Mouse (Mus musculus) cerebellum, adult 18-20 months (tissue): ENCODE measurements around the gene Atf7ip.
"Not testable (repeated sequence)": the region's sequence is repeated elsewhere in the genome, so short reads cannot be mapped to it uniquely, and the experiment has no call there.

Experiments
- DNase-seq, 2 experiments: peaks; one replicate each; pipeline ENCODE4 v3.0.0; 2021

Atf7ip gene

DNA sequence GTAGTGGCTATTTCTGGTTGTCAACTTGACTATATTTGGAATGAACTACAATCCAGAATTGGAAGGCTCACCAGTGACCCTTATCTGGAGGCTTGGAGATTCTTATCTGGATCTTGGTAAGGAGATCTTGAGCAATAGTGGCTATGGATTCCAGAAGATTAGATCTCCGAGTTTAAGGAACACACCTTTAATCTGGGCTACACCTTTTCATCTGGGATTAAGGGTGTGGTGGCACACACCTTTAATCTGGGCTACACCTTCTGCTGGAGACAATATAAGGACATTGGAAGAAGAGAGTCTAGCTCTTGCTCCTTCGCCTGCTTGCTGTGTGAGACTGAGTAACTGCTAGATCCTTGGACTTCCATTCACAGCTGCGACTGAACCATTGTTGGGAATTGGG lies at the start of gene Atf7ip:
Gene Atf7ip, plus strand, starts transcription at position 301 of the 400 bp plus-strand sequence.
- DNase-seq, result not testable (repeated sequence)

DNA sequence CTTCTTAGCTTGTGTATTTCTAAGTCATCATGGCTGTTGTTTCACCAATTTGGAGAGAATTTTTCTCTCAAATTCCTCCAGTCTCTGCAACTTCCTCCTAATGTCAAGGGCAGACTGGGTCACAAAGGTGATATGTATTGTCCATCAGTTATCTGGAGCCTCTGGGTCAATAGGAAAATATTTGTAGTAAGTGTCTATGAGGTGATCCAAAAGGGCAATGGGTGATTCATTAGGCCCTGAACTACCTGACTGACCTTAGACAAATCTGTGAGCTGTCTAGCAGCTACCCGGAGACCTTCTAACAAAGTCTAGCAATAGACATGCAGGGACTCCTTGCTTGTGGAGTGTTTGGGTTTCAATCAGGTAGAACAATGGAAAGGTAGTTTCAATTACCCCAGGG lies 49.7 kb upstream of the Atf7ip start:
- no peak for DNase-seq

DNA sequence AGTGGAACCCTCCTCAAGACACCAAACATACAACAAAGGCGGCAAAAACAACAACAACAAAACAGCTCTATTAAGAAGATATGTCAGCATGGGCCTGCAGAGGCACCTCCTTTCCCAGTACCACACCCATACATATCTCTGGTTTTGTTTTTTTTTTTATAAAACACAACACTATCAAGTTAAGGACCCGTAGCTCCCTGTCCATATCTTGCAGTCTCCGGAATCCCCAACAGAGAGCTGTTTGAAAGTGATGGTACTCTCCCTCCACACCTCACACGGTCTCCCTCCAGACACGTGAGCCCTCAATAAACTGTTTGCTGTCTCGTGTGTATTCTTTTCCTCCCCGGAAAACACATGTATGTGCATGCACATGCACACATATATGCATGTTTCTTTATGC lies 46.8 kb upstream of the Atf7ip start:
- DNase-seq, result no peak

DNA sequence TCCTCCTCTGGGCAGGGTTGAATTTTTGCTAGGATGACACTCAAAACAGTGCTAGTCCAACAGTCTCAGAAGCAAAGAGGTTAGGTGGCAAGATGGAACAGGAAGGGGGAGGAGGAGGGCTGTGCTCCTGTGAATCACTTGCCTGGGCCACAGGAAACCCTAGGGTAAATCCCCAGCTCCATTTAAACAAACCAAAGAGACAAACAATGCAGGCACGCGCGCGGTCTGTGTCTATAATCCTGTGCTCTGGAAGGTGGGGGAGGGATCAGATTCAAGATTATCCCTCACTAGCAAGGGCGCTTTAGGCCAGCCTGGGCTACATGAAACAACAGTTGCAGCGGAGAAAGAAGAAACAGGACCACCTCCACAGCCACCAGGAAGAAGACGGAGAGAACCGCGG lies 42.5 kb upstream of the Atf7ip start:
- DNase-seq, result no peak

DNA sequence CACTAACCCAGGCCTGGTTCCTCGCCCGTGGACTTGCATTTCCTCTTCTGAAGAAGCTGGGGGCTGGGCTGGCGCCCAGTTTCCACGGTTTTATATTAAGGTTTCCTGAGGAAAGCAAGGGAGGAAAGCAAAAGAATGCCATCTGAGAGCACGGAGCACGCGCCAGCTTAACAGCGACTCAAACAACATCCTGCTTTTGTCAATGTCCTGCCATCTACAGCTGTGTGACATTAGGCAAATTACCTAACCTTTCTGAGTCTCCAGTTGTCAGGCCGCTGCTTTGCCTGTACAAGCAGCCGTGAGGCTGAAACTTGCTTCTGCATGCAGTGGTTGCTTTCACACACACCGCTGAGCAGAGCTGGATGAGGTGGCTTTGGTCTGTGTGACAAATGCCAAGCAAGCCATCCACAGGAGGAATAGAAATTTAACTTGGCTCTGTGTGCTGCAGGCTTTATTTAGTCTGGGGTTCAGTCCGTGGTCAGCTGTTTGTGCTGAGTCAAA lies 41.8 kb upstream of the Atf7ip start:
- no peak for DNase-seq

DNA sequence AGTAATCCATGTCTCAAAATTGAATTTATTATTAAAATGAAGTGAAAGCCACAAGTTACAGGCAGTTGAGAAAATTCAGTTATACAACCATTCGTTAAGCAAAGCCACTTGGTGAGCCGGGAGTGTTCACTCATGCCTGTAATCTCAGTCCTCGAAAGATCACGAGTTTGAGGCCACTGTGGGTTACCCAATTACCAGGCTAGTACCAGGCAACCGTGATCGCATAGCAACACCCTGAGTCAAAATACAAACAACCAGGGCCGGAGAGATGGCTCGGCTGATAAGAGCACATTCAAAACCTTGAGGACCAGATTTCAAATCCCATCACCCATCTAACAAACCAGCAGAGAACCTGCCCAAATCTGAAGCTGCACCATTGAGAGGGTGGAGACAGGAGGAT lies 40.9 kb upstream of the Atf7ip start:
- DNase-seq, result no peak

DNA sequence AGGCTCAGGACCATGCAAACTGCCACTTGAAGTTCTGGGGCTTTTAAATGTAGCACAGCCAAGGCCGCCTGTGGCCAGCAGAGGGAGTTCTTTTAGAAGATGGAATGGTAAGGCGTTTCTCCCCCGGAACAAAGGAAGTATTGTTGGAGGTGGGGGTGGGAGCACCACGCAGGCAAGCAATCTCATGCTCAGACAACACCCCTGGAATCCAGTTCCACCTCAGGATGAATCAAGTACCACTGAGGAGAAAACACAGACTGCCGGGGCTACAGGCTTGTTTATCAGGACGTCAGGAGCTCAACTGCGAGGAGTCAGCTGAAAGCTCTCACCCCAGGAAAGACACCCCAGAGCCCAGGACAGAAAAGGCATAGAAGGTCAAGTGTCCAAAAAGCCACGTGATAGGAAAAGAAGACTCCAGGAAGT lies 40.0 kb upstream of the Atf7ip start:
- peak; percentile 69 to 73 for DNase-seq

DNA sequence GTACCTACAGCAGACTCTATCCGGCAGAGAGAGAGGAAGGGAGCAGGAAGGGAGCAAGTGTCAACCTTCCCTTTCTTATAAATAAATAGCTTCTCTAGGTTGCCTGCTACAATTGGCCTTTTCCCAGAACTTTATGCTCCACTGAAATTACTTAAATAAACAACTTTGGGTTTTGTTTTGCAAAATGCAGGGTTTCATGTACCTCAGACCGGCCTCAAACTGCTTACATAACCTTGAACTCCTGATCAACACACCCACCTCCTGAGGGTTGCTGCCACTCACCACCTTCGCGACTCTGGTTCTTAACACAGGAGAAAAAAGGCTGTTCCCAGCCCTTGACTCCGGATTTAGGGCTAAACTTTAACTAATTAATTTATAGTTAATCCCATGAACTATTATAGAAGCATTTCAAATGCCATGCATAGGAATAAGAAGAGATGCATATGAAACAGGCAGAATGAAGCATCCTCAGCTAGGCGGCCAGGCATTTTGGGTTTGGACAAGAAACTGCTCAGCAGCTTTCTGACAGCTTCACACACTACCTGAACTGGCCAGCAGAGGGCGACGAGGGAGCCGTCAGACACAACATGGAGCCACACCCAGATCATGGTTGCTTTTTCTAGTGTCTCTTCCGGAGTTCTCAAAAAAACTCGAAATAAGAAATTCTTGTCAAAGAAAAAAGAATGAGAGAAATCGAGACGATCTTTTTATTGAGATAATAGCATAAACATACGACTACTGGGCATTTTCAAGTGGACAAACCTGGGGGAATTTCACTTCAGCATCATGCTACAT lies 38.8 kb upstream of the Atf7ip start:
- peak; percentile 80 to 82 for DNase-seq

DNA sequence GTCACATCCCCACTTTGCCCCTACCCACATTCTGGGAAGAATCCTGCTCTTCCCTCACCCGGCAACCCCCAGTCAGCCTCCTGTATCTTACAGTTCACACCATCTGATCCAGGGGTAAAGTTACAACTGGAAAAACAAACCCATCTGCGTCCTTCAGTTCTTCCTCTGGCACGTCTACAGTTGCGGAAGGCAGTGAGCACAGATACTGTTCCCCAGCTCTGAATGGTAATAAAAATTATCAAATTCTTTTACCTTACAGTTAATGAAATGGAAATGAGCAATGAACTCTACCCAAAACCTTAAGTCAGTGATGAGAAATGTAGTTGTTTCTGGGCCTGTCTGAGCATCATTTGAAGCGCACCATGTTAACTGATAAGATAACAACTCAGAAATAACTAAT lies 38.1 kb upstream of the Atf7ip start:
- DNase-seq, result no peak

DNA sequence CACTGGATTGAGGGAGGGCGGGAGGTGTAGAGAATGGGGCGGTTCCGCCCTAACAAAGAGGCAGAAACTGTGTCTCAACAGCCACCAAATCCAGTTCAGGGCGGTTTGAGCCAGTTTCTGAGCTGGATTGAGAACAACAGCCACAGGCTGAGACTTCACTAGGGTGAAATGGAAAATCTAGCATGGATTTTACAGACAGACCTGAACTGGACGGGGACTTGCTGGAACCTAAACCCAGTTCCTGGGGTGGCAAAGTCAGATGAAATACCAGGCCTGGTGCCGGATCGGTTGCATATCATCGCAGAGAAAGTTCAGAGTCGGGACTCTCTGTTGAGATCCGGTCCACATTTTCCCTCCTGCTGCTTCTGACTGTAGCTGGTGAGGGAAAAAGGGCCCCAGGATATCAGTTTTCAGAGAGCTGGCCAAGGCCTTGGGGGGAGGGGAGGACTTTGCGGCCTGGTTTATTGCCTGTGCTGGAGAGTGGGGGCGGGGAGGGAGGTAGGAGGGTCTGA lies 37.5 kb upstream of the Atf7ip start:
- peak; percentile 75 to 82 for DNase-seq

DNA sequence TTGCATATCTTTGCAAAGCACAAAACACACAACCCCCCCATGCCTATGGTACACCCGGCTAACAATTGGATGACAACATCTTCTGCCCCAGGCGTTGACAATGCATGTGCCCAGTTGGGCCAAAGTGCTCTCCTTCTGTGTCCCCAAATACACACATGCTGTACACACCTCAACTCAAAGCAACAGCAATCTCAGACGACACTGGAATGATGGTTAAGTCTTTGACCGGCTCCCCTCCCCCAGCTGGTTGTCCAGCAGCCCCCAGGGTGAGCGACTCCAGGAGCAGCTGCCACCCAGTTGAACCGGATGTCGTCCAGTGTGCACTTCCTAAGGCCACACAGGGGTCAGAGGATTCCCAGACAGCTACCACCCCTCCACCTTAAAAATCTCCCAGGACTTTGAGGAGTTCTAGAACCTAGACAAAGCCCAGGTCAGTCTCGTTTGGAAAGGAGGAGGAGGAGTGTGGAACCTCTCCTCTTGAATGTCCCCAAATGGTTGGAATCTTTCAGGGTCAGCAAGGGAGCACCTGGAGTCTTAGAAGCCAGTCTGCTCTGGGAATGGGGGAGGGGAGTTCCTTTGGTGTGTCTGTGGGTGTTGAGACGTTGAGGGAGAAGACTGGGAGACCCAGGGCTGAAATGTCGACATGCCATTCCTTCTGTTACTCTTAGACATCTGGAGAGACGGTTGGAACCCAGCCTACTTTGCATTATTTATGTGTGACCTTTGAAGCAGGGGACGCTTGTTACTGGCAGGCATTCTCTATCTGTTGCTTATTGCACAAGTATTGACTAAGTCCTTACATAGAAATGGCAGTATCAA lies 36.8 kb upstream of the Atf7ip start:
- peak; percentile 16 to 17 for DNase-seq

DNA sequence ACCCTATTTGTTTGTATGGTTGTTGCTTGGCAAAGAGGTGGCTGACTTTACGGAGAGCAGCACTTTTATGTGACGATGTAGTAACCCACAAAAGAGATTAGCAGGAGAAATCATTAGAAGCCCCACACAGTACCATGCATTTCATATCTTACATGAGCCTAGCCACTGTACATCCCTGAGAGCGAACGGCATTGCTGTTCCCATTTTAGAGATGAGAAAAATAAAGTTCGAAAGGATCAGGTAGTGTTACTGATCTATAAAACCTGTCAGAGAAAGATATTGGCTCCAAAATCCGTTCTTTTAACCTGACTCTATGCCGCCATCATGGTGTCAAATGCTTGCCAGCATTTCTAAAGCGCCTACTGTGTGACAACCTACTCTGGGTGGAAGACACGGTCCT lies 36.2 kb upstream of the Atf7ip start:
- DNase-seq, result no peak

DNA sequence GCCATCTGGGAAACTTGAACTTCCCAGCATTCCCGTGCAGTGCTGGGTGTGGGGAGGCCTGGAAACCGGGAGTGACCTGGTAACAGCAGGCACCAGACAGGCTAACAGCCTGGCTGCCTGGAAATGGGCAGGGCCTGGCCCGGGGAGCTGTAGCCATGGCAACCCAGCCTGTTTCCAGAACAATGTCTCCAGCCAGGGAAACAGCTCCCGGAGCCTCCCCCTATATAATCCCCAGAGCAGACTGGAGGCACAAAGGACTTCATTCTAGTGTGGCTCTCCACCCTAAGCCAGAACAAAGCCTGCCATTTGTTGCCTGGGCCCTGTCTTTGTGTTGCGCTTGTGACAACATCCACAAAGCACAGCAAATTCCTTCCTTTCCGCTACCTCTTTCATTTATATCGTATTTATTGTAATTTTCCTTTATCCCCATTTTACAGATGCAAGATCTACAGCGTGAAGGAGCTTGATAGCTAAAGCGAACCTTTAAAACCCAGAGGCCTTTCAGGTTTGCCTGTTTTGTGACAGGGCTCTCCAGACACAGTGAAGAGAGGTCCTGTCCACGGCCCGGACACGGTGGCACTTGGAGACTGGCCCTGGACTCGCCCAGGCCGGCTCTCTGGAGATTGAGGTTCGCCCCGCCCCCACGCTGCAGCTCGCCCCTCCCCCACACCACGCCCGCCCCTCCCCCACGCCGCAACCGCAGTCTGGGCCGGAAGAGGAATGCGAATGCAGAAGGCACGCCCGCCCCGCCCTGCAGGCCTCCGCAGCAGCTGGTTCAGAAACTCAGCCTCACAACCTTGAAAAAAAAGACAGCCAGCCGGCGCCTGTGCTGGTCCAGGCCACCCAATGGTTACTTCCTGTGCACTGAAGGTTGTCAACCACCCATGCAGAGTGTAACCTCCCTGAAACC lies 35.4 kb upstream of the Atf7ip start:
- DNase-seq, result peak; percentile 79 to 88

DNA sequence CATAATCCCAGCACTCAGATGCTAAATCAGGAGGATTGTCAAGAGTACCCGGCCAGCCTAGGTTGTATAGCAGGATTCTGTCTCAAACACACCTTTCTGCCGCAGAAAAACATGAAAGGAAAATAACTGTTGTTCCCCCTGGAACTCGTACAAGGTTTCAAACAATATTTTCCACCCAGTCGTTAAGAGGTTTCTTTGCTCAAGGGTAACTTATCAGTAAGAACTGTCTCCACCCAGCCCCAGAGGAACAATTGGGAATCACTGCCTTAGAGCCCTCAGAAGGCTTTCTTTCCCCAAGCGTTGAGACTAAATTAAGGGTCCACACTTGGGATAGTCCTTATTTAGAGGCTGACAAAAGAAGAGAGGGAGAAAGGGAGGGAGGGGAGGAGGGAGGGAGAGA lies 34.4 kb upstream of the Atf7ip start:
- no peak for DNase-seq

DNA sequence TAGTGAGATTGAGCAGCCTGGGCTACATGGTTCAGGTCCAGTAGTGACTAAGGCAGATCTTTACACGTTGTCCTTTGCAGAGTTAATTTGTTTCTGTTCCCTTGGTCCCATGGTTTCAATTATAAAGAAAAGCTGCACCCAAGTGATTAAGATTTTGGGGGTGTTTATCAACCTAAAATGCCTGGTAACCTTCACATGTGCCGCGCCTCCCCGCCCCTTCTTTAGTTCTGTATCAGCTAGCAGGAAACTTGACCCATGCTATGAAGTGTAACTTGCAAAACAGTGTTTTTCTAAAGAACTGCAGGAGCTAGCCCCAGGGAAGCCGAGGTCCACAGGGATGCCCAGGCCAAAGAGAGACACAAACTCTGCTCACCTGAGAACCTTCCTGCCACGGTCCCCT lies 33.2 kb upstream of the Atf7ip start:
- no peak for DNase-seq

DNA sequence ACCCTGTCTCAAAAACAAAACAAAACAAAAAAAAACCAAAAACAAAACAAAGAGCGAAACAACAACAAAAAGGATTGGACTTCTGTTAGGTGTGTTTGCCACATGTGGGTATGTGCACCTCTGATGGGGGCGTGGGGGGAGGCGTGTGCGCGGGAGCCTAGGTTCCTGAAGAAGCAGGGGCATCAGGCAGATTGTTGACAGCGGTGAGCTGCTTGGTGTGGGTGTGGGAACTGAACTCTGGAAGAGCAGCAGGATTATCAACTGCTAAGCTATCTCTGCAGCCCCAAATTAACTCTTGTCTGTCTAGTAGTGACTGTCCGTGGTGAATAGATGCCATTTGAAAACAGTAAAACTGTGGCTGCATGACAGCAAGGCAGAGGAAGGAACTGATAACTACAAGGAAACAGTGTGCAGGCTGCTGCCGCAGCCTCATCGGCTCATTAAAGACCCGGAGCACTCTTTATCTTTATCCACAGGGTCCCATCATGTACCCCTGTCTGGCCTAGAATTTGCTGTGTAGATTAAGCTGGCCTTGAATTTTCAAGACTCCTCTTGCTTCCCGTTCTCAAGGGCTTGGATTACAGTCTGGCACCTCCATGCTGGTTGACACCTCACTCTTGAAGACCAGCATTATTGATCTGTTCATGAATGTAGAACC lies 32.4 kb upstream of the Atf7ip start:
- no peak for DNase-seq

DNA sequence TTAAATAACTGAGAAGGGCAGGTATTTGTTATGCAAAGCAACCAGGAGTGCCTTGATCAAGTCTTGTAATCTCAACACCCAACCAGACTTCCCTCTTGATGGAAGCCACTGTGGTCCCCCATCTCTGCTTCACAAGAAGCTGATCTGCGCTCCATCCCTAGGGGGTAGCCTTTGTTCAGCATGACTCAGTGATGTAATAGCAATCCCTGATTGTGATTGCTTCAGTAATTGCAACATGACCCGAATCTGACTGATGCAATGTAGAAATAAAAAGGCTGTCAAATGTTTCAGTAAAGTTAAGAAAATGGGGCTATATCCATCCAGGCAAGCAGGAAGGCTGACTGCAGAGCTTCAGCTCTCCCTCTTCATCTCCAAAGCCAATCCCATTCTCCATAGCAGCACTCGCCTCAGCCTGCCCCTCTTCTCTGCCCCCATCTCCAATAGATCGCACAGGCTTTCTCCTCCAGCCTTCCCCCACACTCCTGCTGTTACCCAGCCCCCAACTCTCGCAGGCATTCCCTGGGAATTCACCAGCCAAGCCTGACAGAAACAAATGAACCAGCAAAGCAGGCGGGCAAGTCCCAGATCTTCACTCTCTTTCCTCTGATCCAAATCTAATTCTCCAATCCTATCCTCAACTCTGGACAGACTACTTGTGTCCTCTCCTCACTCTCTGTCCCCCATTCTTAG lies 30.7 kb upstream of the Atf7ip start:
- no peak for DNase-seq

DNA sequence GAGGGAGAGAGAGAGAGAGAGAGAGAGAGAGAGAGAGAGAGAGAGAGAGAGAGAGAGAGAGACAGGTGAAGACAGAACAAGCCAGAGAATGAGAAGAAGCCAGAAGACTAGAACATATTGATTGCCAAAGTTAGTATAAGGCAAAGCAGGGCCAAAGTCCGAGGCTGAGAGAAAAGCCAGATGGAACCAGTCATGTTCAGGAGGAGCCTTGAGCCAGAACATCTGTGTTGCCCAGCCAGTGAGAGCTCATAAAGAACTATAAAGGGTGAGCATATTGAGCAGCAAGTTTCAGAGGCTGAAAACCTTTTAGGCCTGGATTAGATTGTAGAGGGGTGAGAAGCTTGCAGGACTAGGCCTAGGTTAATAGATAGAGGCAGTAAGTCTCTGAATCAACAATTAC lies 28.1 kb upstream of the Atf7ip start:
- no peak for DNase-seq

DNA sequence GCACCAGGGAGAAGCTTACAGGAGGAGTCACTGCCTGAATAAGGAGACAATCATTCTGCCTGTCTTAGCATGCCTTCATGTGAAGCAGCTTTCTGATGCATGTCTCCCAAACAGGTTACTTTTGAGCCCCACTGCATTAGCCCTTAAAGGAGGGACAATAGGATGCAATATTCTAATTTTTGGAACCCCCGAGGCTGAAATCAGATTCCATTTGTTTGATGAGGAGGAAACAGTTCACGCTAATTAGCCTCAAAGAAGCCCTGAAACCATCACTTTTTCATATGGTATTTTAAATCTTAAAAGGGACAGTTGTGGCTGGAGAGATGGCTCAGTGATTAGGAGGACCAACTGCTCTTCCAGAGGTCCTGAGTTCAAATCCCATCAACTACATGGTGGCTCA lies 22.4 kb upstream of the Atf7ip start:
- DNase-seq, result no peak

DNA sequence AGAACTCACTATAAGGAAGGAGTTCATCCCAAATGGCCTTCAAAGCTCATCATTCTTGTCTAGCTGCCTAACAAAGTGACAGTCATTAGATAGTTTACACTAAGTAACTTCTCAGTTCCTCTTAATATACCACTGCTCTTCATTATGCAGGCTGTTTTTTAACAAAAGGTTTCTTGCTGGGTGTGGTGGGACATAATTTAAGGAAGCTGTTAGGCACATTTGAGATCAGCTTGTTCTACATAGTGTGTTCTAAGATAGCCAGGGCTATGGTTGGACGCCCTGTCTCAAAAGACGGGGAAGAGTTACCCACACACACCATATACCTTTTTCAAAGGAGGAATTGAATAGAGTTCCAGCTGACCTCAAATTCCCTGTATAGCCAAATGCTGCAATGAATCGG lies 21.9 kb upstream of the Atf7ip start:
- DNase-seq, result no peak

DNA sequence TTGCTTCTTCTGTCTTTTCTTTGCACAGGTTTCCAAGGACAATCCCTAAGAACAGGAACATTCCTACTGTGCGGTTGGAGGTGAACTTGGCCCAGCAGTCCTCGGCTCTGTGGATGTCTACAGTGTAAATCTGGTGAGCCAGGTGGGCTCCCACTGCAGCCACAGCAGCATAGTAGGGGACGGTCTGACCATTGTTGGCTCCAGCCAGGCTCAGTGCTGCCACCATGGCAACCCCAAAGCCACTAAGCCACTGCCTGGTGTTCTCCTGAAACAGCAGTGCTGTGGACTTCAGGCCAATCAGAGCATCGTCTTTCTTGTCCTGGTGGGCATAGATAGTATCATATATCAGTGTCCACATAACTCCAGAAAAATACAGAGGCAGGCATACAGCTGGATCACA lies 19.8 kb upstream of the Atf7ip start:
- no peak for DNase-seq
